Mouse (Mus musculus): ENCODE results near the gene Gm38392. TPM values are rescaled to one million over a fixed set of nuclear protein-coding genes. Genes with fewer than 3 reads are reported as not detected.
"Not testable (repeated sequence)": the region's sequence is repeated elsewhere in the genome, so short reads cannot be mapped to it uniquely, and the experiment has no call there.

Gene Gm38392
- polyA plus RNA-seq, 1 experiment: 0.49 TPM

DNA sequence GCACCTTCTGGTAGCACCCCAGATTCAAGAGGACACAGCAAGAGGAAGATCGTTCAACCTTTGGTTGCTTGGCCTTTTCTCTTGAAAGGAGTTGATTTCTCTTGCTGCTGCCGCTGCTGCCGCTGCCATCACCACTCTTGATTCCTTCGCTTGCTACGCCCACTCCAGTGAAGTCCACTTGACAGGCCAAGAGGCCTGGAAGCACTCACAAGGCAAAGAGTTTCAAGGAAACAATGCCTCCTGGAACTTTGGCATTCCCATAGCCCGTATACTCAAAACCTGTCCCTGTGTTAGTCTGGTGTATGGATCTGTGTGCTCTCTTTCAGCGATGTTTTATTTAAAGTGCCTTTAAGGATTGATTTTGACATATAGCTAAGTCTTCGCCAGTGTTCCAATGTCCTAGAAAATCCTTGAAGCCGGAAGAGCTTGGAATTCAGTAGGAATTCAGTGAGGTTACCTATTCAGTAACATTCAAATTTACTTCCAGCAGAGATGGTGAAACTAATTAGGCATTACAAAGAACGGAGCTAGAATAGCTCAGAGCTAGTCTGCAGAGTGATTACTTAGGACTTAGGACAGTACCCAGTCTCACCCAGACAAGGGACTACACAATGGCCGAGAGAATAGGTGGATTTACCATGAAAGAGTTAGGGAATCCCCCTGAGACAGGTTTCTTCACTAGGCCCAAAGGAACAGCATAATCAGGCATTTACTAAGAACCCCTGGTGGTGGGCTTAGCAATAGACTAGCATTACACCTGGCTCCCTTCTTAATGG, 5.7 kb downstream of the Gm38392 start:
- peak; percentile 48; the same call in 1 of the 2 replicates for TF ChIP-seq POLR2A (IDR thresholded peaks at IDR 0.05; ENCODE audit: borderline replicate concordance, extremely low read depth, low read depth, low read length)
- DNase-seq: peak; percentile 68
- 64% methylated on average over 11 of the region's 11 CpGs for WGBS
- H3K4me3 ChIP-seq (replicated peaks; ENCODE audit: extremely low read depth, low read depth, low read length): peak overlapping the region; percentile 8
- H3K4me1 ChIP-seq (ENCODE audit: control insufficient read depth, insufficient read depth, low read length): not testable (repeated sequence)

DNA sequence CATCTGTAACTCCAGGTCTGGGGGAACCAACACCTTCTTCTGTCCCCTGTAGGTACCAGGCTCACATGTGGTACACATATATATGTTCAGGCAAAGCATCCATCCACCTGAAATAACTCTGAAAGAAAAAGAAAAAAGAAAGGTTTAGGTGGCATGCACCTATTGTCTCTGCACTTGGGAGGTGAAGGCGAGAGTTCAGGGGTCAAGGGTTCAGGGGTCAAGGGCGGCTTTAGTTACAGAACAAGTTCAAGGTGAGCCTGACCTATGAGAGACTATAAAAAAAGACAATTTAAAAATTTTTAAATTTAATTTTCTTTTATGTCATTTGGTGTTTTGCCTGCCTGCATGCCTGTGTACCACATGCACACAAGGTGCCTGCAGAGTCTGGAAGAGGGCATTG, 7.0 kb downstream of the Gm38392 start:
- 86% methylated on average over 2 of the region's 2 CpGs for WGBS
- no peak for DNase-seq
- no peak overlapping the region for H3K4me3 ChIP-seq (replicated peaks; ENCODE audit: extremely low read depth, low read depth, low read length)
- 0 out of 2 replicates have a peak, but pooled peaks cover 2% of the 10 kb centered on the region for H3K4me1 ChIP-seq (ENCODE audit: control insufficient read depth, insufficient read depth, low read length)
- TF ChIP-seq CTCF (IDR thresholded peaks at IDR 0.05; ENCODE audit: insufficient read depth, low read length) (no peak), POLR2A (IDR thresholded peaks at IDR 0.05; ENCODE audit: borderline replicate concordance, extremely low read depth, low read depth, low read length) (no peak)

DNA sequence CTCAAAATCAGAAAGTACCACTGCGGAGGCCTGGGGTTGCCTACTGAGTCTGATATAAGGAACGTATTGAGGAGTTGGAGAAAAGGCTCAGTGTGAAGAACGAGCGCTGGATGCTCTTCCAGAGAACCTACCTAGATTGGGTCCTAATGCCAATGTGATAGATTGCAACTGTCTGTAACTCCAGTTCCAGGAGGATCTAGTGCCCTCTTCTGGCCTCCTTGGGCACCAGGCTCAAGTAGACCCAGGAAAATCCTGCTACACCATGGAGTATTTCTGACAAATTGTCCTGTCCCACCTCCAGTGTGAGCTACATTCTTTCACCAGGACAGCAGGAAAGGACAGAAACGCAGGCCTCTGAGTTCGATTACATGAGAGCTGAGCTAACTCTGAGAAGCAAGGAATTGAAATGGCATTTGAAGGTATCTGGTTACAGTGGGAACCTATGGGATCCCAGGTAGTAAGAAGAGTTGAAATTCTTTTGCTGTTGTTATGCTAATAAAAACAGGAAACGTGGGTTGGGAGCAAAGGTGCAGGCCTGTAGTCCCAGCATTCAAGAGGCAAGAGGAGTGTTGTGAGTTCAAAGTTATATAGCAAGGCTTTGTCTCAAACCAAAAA, 10.4 kb downstream of the Gm38392 start:
- 43% methylated on average over 7 of the region's 7 CpGs for WGBS
- Histone ChIP-seq H3K4me1 (ENCODE audit: control insufficient read depth, insufficient read depth, low read length) (no peaks in the 10 kb centered on the region), H3K4me3 (replicated peaks; ENCODE audit: extremely low read depth, low read depth, low read length) (no peak overlapping the region)
- TF ChIP-seq CTCF (IDR thresholded peaks at IDR 0.05; ENCODE audit: insufficient read depth, low read length) (peak; percentile 55), POLR2A (IDR thresholded peaks at IDR 0.05; ENCODE audit: borderline replicate concordance, extremely low read depth, low read depth, low read length) (no peak)
- peak; percentile 23 for DNase-seq

DNA sequence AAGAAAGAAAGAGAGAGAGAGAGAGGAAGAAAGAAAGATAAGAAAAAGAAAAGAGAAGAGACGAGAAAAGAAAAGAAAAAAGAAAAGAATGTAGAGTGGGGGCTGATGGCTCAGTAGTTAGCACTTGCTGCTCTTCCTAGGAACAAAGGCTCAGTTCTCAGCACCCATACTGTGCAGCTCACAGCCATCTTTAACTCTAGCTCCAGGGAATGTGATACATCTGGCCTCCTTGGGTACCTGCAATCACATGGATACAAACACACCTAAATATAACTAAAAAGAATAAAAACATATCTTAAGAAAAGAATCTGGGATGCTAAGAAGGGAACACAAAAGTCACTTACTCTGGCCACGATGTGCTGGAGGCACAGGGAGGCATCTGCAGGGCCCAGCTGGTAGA, 10.9 kb downstream of the Gm38392 start:
- WGBS: 78% methylated on average over 2 of the region's 2 CpGs
- TF ChIP-seq POLR2A (IDR thresholded peaks at IDR 0.05; ENCODE audit: borderline replicate concordance, extremely low read depth, low read depth, low read length) (no peak), CTCF (IDR thresholded peaks at IDR 0.05; ENCODE audit: insufficient read depth, low read length) (no peak)
- DNase-seq: no peak
- H3K4me3 ChIP-seq (replicated peaks; ENCODE audit: extremely low read depth, low read depth, low read length): no peak overlapping the region
- H3K4me1 ChIP-seq (ENCODE audit: control insufficient read depth, insufficient read depth, low read length): no peaks in the 10 kb centered on the region

DNA sequence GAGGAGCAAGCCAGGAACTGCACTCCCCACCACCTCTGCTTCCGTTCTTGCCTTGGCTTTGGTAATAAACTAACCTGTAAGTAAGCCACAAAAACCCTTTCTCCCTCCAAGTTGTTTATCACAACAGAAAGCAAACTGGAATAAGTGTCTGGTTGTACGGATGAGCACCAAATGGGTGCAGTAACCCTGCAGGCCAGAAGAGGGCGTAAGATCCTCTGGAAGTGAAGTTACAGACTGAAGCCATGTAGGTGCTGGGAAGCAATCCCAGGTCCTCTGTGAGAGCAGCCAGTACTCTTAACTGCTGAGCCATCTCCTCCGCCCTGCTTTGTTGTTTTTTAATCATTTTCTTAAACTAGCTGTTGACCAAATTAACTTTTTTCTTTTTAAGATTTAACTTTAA, 13.0 kb downstream of the Gm38392 start:
- DNase-seq: no peak
- Histone ChIP-seq H3K4me3 (replicated peaks; ENCODE audit: extremely low read depth, low read depth, low read length) (no peak overlapping the region), H3K4me1 (ENCODE audit: control insufficient read depth, insufficient read depth, low read length) (no peaks in the 10 kb centered on the region)
- no peak for TF ChIP-seq POLR2A (IDR thresholded peaks at IDR 0.05; ENCODE audit: borderline replicate concordance, extremely low read depth, low read depth, low read length)
- TF ChIP-seq CTCF (IDR thresholded peaks at IDR 0.05; ENCODE audit: insufficient read depth, low read length): no peak
- 96% methylated on average over 4 of the region's 4 CpGs for WGBS

DNA sequence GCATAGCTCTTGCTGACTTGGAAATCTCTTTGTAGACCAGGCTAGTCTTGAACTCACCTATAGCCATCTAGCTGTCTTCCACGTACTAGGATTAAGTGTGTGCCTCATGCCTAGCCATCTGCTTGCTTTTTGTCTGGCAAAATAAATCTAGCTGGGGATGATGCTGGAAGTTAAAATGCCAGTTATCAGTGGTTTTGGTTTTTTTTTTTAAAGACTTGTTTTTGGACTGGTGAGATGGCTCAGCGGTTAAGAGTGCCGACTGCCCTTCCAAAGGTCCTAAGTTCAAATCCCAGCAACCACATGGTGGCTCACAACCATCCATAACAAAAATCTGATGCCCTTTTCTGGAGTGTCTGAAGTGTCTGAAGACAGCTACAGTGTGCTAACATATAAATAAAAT, 15.2 kb downstream of the Gm38392 start:
- no peak overlapping the region for H3K4me3 ChIP-seq (replicated peaks; ENCODE audit: extremely low read depth, low read depth, low read length)
- no peak for DNase-seq
- 90% methylated on average over 3 of the region's 3 CpGs for WGBS

DNA sequence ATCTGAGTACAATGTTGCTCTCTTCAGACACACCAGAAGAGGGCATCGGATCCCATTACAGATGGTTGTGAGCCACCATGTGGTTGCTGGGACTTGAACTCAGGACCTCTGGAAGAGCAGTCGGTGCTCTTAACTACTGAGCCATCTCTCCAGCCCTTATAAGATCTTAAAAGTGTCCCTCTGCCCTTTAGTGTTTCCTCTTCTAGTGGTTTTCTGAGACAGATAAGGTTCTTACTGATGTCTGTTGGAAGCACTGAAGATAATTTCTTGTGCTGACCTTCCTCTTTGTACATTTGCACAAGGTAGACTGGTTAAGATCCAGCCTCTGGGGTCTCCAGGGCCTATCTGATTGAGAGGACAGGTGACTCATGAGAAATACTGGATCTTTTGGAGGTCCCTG, 15.7 kb downstream of the Gm38392 start:
- DNase-seq; H3K4me1 ChIP-seq (ENCODE audit: control insufficient read depth, insufficient read depth, low read length); H3K4me3 ChIP-seq (replicated peaks; ENCODE audit: extremely low read depth, low read depth, low read length): not testable (repeated sequence)
- WGBS: 92% methylated on average over 2 of the region's 2 CpGs

More for the DNA sequence above, 15.2 kb downstream of the Gm38392 start:
- no peaks in the 10 kb centered on the region for H3K4me1 ChIP-seq (ENCODE audit: control insufficient read depth, insufficient read depth, low read length)
- TF ChIP-seq POLR2A (IDR thresholded peaks at IDR 0.05; ENCODE audit: borderline replicate concordance, extremely low read depth, low read depth, low read length) (no peak), CTCF (IDR thresholded peaks at IDR 0.05; ENCODE audit: insufficient read depth, low read length) (no peak)

DNA sequence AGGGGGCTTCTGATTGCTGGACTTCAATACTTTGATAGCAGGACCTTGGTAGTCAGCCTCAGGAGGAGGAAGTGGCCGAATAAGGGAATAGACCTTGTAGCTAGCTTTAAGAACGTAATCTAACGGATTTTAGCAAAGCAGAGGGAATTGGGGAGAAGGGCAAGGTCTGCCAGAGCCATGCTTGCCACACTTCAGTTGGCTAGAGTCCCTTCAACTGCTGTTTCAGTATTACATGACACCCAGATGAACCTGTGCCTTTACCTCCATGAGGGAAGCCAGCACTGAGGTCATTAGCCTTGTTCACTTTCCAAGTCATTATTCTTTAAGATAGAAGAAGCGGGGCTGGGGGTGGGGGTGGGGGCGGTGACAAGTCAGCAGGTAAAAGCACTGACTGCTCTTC, 18.0 kb downstream of the Gm38392 start:
- WGBS: 82% methylated on average over 5 of the region's 5 CpGs
- TF ChIP-seq POLR2A (IDR thresholded peaks at IDR 0.05; ENCODE audit: borderline replicate concordance, extremely low read depth, low read depth, low read length) (no peak), CTCF (IDR thresholded peaks at IDR 0.05; ENCODE audit: insufficient read depth, low read length) (no peak)
- DNase-seq: no peak
- H3K4me1 ChIP-seq (ENCODE audit: control insufficient read depth, insufficient read depth, low read length): no peaks in the 10 kb centered on the region
- no peak overlapping the region for H3K4me3 ChIP-seq (replicated peaks; ENCODE audit: extremely low read depth, low read depth, low read length)

DNA sequence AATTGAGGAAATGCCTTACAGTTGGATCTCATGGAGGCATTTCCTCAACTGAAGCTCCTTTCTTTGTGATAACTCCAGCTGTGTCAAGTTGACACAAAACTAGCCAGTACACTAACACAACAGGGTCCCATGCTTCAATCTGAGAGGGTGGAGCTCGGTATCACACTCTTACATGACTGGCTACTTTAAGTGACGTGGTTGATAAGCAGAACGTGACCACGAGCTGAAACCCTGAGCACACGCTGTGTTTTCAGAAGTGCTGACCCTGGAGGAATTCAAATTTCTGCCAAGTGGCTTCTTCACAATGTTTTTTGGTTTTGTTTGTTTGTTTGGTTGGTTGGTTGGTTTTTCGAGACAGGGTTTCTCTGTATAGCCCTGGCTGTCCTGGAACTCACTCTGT, 19.0 kb downstream of the Gm38392 start:
- H3K4me1 ChIP-seq (ENCODE audit: control insufficient read depth, insufficient read depth, low read length); DNase-seq: not testable (repeated sequence)
- 60% methylated on average over 6 of the region's 6 CpGs for WGBS

DNA sequence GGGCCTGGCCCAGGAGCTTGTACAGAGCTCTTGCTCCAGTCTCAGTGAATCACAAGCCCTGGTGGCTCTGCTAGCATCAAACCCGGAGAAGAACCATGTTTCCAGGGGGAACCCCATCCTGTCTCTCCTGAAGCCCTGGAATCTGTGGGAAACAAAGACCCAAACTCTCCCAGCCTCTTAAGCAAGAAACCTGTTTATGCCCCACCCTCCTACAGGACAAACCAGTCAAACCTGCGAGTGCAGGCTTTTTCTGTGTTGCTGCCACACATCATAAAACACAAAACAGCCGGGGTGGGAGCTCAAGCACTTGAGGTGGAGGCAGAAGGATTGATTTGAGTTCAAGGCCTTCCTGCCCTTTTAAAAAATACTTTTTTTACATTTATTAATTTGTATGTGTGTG, 24.7 kb downstream of the Gm38392 start:
- TF ChIP-seq CTCF (IDR thresholded peaks at IDR 0.05; ENCODE audit: insufficient read depth, low read length) (no peak), POLR2A (IDR thresholded peaks at IDR 0.05; ENCODE audit: borderline replicate concordance, extremely low read depth, low read depth, low read length) (no peak)
- no peak overlapping the region for H3K4me3 ChIP-seq (replicated peaks; ENCODE audit: extremely low read depth, low read depth, low read length)
- 56% methylated on average over 3 of the region's 3 CpGs for WGBS
- H3K4me1 ChIP-seq (ENCODE audit: control insufficient read depth, insufficient read depth, low read length): no peaks in the 10 kb centered on the region
- no peak for DNase-seq

More for the DNA sequence above, 19.0 kb downstream of the Gm38392 start:
- not testable (repeated sequence) for H3K4me3 ChIP-seq (replicated peaks; ENCODE audit: extremely low read depth, low read depth, low read length)

Data from lung, adult 2 months (tissue).